Mouse (Mus musculus) cerebellum, adult 11 months (tissue): Measurements from ENCODE around the gene E330017A01Rik.

Source experiments
- DNase-seq: peaks from one replicate; pipeline ENCODE4 v3.0.0; 2022

Gene E330017A01Rik

DNA sequence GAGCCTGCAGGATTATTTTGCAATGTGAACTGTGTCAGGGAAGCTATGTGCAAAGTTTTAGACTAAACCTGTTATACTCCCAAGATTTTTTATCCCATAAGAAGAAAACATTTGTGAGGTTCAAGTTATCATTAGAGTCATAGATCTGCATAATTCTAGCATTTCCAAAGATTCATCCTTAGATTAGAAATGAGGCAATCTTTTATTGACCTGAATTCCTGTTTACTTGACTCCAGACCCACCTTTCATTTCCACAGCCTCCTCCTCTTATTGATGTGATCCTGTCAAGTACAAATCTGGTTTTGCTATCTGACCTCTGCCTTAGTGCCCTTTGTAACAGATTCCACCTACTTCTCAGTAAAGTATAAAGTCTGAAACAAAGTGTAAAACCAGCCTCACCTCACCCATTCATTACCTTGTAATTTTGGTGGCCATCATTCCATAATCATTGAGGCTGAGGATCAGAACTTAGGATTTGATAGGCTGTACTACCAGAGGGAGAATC lies 23.8 kb upstream of the E330017A01Rik start:
- no peak for DNase-seq

DNA sequence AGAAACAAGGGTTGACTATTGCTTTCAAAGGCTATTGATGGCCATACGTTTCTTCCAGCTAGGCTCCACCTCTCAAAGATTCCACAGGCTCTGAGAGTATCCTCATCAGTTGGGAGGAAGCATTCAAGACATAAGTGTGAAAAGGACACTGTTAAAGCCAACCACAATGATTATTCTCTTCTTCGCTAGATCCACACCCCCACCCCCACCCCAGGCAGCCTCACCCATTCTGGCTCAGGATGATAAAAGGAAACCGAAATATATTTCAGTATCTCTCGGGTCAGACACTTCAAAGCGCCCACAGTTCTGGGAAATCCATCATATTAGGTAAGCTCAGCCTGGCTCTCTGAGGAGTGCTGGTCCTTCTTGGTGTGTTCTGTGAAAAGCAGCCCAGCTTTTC lies 23.3 kb upstream of the E330017A01Rik start:
- no peak for DNase-seq

DNA sequence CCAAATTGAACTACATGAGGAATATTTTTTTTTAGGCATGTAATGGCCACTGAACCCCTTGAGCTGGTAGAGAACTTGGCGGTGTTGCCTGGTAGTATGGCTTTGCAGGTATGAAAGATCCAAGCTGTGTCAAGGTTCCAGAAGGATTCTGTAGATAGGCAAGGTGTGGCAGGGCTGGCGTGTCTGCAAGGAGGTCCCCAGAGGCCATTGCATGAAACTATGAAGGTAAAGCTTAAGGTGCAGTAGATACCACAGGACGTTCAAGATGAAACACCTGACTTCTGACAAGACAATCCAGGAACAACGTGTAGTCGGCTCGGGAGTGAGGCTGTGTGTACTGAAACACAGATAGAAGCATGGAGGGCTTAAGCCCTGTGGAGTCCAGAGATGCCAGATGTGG lies 20.1 kb upstream of the E330017A01Rik start:
- DNase-seq = no peak

- DNase-seq = no peak
Observed at GRCm38 (mm10) chr16:58656526-58656925, 18.0 kb upstream of the E330017A01Rik start.

DNA sequence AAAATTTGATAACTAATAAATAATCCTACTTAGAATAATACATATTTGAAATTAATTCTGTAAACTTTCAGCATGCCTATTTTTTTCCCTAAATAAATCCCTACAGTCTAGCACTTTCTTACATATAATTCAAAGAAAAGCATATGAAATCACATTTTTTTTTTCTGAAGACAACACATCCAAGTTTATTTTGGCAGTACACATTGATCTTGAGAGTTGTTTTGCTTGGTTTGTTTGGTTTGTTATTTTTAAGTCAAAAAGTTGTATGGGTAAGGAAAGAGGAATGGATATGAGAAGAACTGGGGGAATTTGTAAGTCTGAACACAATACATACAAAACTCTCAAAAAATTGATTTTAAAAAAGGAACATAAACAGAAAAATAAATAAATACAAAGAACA lies 17.2 kb upstream of the E330017A01Rik start:
- DNase-seq = no peak

- DNase-seq = no peak
Observed at GRCm38 (mm10) chr16:58649979-58650378, 11.4 kb upstream of the E330017A01Rik start.

DNA sequence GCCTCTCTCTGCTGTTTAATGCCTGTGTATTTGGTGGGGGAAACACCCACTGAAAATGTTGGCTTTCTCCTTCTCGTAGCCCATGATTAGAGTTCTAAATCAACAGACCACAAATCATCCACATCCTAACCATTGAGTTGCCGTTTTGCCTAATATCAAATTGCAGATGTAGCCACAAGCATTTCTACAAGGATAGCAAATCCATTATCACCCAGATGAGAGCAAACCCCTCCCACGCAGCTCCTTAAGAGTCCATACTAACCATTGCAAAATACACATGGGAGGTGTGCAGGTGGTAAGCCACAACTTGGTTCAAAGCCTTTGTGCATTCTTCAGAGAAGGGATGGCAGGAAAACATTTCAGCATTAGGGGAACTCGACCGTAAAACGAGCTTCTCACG lies 523 bp downstream of the E330017A01Rik start:
- DNase-seq = no peak

DNA sequence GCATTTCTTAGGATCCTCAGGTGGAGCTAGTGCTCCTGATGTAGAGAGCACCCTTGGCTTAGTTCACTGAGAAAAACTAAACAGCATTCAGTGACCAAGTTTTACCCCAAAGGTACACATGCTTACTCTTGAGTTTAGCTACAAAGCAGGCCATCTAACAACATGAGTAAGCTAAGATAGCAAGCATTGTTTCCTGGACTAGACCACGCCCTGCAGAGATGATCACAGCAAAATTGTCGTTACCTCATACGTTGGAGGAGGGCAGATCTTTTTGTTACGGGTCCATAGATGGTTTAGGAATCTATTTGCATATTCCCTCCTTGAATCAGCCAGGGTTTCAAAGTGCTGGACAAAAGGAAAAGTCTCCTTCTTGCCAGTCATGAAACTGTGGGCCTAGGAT lies 1.1 kb downstream of the E330017A01Rik start:
- DNase-seq = no peak

DNA sequence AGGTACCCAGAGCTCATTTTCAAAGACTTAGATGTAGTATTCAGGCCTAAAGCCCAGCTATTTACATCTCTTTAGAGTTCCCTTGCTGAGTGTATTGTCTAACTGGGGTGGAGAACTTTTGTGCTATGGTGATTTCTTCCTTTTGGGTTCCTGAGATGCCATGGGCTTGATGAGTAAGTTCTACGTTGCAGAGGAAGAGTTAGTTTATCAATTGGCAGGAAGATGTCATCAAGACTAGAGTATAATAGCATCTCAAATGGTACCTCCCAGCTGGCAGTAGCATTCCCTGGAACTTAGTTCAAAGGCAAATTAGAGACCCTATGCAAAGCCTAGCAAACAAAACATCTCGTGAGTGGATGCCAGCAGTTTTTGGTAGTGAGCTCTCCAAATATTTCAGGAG lies 2.7 kb downstream of the E330017A01Rik start:
- no peak for DNase-seq

GRCm38 (mm10) chr16:58629736-58630135 lies 8.8 kb downstream of the E330017A01Rik start:
- no peak for DNase-seq

- no peak for DNase-seq
Observed at GRCm38 (mm10) chr16:58628968-58629367, 9.6 kb downstream of the E330017A01Rik start.

DNA sequence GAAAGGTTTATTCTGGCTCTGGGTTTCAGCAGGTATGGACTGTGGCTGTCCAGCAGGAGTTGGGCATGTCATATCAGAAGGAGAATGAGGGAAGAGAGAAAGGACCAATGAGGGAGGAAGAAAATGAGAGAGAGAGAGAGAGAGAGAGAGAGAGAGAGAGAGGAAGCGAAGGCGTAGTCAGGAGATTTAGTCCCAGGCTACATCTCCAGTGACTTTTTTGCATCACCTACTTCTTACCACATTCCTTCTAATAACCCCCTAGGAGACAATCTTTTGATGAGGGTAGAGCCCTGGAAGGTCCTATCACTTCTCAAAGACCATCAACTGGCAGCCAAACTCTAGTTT lies 10.2 kb downstream of the E330017A01Rik start:
- no peak for DNase-seq

DNA sequence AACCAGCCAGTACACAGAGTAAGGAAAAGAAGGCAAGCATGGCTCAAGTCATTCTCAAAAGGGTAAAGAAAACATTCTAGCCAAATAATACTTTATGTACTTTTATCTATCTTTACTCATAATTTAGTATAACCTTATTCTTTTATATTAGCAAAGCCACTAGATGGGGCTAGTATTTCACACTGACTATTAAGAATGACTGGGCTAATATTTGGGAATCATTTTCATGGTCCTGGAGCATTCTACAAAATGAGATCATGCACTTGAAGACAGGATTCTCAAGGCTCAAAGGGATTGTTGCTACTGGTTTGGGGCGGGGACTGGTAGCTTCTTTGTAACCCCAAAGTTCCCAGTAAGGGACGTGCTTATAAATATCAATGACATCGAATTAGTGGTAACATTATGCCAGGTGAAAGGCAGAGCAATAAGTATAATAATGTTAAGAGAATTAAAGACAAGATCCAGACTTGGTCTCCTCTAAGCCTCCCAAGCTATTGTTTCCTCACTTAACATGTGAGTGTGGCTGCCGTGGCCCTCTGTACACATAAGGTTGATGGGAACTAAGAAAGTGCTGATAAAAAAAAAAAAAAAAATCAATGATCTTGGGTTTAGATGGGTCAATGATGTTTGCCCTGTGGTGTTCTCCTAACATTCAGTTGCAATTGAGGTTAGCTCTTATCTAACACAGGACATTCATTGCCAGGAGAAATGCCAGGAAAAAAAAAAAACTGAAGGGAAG lies 10.8 kb downstream of the E330017A01Rik start:
- DNase-seq = no peak

GRCm38 (mm10) chr16:58623944-58624343 lies 14.6 kb downstream of the E330017A01Rik start:
- DNase-seq = no peak

DNA sequence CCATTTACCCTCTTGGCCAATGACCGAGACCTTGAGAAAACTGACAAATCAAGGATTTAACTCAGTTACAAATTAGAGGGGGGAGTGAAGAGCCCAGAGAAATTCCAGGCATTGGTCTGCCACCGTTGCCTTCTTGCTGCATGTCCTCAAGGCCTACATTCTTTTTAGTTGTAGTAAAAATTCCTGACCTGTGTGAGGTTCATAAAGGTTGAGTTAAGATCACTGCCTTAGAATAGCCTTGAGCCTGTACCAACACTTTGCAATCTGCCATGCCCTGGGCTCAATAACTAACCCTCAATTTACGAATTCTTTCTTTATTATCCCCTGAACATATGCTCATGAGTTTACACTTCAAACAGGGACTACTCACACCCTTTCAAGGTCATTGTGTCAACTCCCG lies 15.4 kb downstream of the E330017A01Rik start:
- no peak for DNase-seq

DNA sequence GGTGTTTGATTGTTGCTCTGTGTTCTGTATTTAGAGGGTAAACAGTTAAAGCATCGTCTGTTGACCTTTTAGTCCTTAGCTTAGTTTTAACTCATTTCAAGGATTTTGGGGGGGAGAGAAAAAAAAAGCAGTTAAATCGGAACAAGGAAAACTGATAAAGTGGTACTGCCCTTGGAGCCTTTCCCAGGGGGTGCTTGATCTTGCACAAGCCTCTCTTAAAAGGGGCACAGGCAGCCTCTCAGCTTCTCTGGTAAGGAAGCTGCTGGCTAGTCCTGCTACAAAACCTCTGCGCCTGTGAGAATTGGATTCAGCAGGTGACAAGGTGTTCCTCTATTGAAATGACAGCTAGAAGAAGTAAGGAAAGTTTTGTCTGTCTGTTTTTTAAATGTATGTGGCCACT lies 16.2 kb downstream of the E330017A01Rik start:
- no peak for DNase-seq

DNA sequence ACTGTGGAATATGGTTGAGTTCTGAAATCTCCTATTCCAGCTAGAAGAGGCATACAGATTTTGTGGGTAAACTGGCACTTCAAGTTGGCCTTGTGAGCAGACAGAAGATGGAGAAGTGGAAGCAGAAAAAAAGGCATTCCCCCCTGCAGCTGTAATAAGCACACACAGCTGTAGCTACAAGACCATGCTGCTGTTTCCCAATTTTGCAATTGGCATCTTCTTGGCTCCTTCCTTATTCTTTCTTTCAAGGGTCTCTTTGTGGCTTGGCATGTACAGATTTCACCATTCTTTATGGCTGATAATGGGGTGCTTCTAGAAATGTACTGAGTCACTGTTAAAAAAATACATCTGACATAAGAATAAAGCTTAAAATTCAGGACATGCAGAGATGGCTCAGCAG lies 21.2 kb downstream of the E330017A01Rik start:
- DNase-seq = no peak

DNA sequence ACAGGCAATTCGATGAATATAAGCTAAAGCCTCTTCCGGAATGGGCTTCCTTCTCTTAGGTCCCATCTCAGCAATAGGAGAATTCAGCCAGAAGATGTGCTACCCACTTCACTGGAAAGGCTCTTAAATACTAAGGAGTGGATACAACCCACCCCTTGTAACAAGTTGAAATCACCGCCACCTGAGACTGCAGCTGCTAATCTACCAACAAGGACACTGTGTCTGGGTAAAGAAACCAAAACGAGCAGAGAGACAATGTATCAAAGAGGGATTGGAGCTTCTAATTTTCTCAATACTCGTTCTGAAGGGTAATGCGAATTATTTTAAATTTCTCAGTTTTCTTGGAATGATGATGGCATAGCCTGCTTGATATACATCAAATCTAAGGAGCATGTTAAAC lies 21.7 kb downstream of the E330017A01Rik start, which contains the start of gene Gm813:
Gene Gm813, minus strand, starts transcription at position 101 of the 400 bp plus-strand sequence.
- DNase-seq = no peak

GRCm38 (mm10) chr16:58612969-58613368 lies 25.6 kb downstream of the E330017A01Rik start:
- DNase-seq = no peak

DNA sequence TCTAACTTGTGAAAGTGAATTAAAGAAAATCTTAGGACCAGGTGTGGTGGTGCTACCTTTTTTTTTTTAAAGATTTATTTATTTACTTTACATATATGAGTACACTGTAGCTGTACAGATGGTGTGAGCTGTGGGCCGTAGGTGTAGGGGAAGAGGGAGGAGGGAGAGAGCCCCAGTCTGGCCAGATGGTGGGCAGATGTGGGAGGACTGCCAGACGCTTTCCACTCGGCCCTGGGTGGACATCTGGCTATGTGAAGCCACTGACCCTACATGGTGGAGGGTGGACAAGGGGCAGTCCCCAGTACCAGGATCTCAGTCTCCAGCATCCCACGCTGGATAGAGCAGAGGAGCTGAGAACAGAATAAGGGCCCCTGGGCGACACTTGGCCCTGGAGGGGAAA lies 31.4 kb downstream of the E330017A01Rik start:
- DNase-seq = no peak

- no peak for DNase-seq
Observed at GRCm38 (mm10) chr16:58604680-58605079, 33.9 kb downstream of the E330017A01Rik start.

DNA sequence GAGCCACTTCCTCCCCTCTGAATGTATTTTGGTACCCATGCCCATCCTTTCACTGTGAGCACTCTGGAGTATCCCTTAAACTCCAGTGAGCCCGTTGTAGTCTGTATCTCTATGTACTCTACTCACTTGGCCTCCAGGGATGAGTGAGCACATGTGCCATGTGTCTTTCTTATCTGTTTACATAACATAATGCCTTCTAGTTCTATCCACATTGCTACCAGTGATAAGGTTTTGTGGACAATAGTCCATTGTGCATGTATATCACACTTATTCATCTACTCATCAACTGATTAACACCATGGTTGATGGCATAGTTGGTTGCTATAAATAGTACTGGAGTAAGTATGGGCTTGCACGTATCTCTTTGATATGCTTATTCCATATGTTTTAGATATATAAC lies 34.7 kb downstream of the E330017A01Rik start:
- DNase-seq = no peak

GRCm38 (mm10) chr16:58600846-58601245 lies 37.7 kb downstream of the E330017A01Rik start:
- no peak for DNase-seq

GRCm38 (mm10) chr16:58591299-58591698 lies 47.2 kb downstream of the E330017A01Rik start:
- no peak for DNase-seq

DNA sequence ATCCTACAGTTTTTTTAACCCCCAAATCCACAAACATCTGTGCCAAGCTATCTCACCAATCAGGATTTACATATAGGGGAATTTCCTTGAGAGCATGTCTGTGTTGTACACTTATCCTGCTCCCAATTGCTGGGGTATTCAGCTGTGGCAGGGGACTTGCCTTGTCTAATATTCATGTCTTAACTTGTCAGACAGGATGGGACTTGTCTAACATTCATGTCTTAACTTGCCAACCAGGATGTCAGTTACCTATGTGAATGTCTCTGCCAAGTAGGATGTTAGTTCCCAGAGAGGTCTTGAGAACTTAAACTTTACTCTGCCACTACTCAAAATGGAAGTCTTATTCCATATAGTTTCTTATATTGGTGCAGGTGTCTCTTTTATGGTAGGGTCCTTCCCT lies 49.1 kb downstream of the E330017A01Rik start:
- DNase-seq = no peak
